Mouse (Mus musculus) mature B cell (primary cell): Measurements from ENCODE around the gene Dock8.

ENCODE experiments used
- in situ Hi-C: fragments of 300-500 bp; cut with MboI; formaldehyde crosslinking; loops from 2 replicates; pipeline ENCODE4 v1.14.3; 2019

The Dock8 gene

DNA sequence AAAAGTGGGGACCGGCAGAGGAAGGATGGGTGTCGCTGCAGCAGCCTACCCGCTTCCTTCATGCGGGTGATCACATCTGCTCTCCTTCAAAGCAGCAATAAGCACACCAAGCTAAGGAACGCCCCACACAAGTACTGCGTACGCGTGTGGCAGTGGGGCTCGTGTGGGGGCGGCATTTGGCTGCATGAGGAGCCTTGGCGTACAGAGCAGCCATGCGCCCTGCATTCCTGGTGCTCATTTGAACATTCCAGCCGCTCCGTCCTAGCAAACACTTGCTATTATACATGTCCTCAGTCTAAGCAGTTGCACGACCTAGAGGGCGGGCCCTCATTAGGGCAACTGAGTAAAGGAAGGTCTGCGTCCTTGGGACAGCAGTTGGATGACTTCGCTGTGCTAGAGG is 188.3 kb downstream of the Dock8 start:
- in situ Hi-C loops, result no loop called here

DNA sequence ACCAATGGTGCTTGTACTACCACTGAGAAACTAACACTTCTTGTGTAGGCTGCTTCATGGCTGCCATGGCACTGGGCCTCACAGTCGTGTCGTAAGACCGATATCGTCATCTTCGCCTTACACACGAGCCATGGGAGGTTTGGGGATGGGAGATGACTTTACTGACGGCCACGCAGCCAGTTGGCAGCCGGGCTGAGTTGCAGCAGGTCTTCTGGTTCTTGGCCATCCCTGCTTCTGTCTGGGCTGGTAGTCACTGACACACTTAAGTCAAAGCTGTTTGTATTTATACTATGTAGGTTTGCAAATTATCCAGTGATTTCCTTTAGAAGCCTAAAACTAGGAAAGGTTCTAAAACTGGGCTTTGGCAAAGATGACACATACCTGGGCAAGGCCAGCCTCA is 194.4 kb downstream of the Dock8 start:
- in situ Hi-C loops, result no loop called here

DNA sequence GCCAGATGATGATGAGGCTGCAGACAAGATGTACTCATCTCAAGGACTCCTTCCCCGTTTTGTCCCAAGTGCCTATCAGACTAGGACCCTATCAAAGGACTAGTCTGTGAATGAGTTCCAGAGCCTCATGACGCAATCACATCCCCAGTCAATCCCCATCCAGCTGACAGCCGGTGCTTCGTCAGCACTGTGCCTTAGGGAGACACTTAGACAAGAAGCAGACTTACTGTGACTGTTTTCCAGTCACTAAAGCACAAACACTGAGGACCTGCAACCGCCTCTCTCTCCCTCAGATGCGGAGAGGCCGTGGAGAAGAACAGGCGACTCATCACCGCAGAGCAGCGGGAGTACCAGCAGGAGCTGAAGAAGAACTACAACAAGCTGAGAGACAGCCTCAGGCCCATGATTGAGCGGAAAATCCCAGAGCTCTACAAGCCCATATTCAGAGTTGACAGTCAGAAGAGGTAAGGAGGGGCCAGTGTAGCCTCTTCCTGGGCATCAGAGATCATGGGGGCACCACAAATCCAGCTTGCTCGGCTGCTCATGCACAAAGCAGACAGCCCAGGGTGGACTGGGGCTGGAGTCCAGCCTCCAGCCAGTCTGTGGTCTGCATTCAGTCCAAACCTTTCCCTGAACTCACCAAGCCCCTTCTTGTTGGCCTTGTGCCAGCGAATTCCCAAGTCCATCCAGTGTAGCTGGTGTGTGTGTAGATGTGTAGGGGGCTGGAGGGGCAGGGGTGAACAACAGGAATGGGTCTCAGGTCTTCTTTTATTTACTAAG is 200.9 kb downstream of the Dock8 start:
- in situ Hi-C loops, result no loop called here

DNA sequence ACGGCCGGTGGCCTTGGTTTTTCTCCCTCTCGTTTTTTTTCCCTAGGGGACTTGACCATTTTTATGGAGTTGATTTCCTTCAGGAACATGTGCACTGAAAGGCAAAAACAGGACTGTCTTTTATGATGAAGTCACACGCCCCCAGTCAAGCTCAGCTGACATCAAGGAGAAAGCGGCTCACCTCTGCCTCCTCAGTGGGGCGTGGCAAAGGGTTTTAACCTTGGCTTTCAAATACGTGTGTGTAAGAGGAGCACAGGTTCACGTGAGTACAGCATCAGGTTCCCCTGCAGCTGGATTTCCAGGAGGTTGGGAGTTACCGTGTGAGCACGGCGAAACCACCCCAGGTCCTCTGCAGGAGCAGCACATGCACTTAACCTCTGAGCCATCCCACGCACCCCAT is 203.7 kb downstream of the Dock8 start:
- in situ Hi-C loops, result no loop called here

DNA sequence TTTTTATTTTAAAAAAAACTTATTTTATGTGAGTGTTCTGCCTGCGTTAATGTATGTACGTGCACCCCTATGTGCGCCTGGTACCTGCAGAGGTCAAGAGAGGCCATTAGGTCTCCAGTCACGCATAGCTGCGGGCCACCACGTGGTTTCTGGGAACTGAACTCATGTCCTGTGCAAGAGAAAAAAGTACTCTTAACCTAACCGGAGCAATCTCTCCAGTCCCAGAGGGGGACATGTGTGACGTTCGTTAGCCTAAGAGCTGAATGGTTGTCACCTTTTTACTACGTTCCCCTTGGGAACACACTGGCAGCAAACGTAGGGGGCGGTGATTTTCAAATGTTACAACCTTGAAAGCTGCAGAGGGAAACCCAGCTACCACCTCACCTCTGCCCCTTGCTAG is 207.6 kb downstream of the Dock8 start:
- in situ Hi-C loops, result no loop called here

DNA sequence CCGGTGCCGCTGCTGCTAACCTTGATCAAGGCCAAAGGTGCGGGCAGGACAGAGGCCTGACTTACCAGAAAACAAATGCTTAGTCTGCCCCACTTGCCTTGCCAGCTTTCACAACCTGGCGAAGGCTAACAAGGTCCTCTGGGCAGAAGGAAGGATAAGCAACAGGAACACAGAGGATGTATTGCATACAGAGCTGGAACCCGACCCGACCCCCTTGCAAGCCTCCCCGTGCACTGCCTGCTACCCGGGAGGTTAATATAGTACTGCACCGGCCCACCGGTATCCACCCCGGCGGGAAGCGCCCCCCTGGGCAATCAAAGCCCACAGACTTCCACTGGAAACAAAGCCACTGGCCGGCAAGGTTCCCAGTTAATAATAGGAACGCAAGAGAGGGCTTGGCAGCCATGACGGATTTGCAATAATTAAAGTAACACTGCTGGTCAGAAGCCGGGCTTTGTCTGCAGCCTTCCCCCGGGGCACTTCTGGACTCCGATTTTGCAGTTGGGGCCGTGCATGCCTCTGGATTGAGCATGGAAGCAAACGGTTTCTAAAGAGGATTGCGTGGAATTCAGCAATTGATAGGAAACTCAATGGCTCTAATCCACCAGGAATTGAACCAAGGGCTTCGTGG is 208.5 kb downstream of the Dock8 start:
- in situ Hi-C loops, result no loop called here

DNA sequence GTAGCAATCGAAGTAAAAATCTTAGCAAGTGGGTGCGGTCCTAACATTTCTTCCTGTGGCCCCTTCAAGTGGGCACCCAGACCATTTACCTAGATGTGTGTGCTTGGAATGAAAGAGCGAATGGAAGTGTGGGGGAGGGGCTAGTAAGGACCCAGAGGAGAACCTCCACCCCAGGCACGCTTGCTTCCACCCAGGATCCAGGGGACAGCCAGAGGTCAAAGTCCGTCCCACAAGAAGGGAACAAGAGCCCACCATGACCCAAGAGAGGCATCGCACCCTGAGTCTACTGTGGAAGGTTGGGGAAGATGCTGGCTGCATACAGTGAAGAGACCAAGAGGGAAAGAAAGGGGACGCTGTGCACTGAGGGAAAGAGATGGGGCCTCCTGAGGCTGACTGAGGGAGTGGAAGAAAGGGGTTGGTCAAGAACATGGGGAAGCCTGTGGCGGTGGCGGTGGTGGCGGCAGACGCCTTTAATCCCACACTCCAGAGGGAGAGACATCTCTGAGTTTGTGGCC is 209.3 kb downstream of the Dock8 start:
- in situ Hi-C loops, result no loop called here

DNA sequence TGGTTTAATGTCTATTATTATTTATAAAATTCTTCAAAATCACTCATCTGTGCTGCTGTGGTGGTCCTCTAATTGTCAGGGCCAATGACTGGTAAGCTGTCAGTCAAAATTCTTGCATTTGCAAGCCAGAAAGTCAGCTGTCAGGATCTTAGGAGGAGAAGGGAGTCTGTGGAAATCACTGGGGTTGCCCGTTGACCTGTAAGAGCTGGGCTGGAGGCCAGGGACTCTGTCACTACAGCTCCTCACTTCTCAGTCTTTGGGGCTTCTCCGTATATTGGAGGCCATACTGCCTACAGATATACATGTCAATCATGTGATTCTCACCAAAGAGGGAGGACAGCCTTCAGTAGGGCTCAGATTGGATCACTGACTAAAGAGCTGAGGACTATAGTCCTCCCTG is 221.3 kb downstream of the Dock8 start:
- in situ Hi-C loops, result no loop called here

DNA sequence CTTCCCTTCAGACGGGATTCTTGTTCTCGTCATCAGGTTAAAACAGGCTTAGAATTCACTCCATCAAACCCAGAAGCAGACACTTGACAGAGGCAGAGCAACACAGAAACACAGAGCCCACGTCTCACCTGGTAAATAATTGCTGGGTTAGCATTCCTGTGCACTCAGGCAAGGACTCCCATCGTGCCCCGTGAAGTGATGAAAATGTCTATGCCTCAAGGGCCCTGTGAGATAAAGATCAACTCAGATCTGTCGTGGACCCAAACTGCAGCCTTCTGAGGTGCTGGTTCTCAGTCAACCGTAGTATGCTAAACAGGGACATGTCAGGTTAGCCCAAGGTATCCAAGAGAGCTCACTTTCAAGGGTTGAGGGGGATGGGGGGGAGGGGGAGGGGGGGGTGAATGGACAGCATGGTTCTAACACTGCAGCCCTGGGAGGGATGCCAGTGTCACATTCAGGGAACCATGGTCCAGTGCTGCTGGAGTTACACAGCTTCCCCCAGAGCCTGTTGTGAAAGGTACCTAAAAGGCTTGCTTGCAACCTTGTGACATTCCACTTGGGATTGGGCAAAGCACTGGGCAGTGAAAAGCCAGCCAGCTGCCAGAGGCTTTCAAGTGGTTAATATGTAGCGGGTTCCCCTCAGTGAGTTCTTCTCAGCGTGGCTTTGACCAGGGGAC is 222.8 kb downstream of the Dock8 start:
- in situ Hi-C loops, result no loop called here

DNA sequence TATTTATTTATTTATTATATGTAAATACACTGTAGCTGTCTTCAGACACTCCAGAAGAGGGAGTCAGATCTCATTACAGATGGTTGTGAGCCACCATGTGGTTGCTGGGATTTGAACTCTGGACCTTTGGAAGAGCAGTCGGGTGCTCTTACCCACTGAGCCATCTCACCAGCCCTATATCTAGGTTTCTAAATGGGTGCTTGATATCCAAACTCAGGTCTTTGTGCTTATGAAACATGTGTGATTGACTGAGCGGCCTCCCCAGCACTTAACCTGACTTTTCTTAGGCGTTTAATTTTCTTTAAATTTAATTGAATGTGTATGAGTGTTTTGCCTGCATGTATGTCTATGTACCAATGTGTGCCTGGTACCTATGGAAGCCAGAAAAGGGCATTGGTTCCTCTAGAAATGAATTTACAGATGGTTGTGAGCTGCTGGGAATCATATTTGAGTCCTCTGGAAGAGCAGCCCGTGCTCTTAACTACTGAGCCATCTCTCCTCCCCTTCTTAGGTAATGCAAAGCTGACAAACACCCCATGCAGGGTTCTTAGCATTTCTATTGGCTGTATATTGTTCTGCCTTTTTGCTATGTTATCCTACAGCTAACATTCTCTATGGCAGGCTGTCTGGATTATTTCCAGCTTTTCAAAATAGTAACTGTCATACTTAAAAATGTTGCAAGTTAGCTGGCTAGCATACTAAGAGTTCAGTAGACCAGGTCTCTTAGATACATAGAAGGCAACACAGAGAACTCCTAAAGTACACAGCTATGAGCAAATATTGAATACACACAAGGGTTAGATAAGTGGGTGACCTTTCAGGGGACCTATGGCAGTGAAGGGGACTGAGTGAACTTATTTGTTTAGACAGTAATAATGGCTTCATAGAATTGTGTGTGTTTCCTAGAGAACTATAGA is 231.0 kb downstream of the Dock8 start:
- in situ Hi-C loops, result no loop called here

DNA sequence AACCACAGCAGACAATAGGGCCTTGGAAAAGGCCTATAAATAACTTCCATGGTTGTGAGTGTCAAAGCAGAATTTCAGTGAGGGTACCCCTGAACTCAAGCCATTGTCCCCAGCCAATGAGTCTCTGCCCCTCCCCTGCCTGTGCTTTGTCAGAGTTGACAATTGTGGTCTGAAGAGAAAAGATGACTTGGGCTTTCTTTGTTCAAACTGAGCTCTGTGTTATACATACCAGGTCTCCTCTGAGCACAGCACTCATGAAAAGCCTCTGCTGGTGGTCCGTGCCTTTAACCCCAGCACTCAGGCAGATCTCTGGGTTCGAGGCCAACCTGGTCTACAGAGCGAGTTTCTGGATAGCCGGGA is 231.6 kb downstream of the Dock8 start:
- in situ Hi-C loops, result no loop called here

DNA sequence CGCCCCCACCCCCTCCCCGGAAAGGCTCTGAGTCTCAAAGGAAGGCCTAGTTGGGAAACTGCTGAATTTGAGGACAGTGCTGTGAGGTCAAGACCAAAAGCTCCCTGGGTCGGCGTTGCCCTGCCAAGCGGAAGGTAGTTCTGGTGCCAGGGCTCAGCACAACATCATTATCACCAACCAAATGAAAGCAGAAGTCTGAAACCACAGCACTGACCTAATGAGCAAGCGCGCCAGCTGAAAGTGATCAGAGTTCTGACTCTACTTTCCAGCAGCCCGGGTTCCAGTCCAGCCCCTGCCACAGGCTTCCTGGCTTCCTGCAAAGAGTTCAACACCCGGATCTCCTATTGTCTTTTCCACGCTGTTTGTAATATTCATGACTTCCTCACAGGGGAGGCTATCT is 232.7 kb downstream of the Dock8 start:
- in situ Hi-C loops, result no loop called here

DNA sequence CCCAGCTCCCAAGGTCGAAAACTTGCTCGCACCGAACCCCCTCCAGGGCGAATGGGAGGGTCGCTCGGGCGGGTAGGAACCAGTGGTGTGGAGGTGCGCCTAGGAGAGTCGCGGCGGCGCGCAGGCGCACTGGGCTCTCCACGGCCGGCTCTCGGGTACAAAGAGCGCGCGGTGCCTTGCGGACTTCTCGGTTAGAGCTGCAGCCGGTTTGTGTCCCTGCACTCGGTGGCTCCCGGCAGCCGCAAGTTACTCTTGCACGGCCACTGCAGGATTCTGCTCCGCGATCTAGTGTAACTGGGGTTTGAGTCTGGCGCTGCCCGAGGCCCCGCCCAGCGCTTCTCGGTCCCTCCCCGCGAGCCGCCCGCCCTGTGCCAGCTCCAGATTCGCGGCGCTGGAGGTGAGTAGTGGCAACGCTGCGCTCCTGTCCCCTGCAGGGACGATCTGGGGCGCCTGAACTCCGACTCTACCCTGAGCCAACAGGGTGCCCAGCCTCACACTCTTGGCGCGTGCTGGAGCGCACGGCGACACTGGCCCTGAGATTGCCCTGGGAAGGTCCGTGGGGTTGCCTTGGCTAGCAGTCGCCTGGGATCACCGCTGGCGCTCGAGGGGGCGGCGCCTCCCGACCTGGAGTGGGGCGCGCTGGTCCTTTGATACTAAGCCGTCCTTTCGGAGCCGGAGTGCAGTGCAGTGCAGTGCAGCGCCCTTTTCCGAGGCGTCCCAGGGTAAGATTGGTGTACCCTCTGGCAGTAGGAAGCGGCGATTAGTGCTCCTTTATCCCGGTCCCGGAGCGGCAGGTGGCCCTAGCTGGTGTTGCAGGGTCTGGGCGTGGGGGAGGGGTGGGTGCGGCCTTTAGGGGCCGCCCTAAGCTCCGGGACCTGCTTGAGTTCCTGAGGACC is 237.5 kb downstream of the Dock8 start, which contains the start of gene Kank1:
Kank1 (plus strand) TSS at position 380 of the 896 bp plus-strand sequence.
- in situ Hi-C loops, result no loop called here

DNA sequence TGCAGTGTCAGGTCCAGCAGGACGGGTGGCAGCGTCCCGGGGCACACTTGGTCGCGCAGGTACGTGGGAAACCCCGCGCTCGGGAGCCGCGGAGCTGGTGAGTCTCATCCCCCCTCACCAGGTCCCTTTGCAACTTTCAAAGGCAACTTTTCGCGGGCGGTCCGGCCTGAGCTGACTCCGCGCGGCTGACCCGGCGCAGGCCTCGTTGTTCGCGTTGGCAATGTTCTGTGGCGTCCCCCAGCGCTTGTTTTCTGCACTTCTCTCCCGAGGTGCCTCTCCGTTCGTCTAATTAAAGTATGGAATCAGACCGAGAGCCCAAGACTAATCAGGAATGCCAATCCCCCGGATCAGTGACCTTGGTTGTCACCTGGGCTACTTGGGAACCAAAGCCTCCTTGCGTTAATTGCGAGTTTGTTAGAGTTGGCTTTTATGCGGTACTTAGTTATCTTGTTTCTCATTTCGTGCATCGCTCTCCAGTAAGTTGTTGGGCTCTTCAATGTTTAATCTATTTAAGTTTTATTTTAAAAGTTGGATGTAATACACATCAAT is 238.2 kb downstream of the Dock8 start:
- in situ Hi-C loops, result no loop called here

DNA sequence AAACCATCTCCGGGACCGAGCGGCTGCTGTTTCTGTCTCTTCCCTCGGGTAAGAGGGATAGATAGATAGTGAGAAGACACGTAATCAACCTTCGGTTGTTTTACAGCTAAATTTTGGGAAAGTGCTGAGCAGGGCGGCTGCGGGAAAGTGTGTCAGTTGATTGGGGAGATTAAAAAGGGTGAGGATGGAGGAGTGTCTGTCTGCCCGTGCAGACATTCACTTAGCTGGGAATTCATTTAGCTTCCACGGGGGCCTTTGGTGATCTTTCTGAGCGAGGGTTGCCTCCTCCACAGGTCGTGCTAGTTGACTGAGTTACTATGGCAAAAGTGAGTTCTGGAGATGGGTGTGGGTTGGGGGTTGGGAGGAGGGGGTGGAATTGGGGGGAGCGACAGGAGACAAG is 238.8 kb downstream of the Dock8 start:
- in situ Hi-C loops, result no loop called here

DNA sequence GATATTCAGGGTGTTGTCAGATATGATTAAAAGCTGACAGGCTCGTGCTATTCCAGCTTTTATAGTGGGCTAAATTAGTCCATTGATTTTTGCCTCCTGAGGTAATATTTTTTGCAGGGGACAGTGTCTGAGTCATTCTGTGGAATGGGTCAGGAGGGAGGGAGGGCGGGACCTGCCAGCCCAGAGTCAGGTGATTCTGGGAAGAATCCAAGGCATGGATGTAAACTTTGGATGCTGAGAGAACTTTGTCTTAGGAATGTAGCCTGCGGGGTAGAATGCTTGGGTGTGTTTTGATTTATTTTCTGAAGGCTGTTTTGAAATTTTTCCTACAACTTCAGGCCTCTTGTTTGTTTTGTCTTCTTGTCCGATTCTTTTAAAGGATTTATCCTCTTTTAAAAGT is 244.2 kb downstream of the Dock8 start:
- in situ Hi-C loops, result no loop called here

DNA sequence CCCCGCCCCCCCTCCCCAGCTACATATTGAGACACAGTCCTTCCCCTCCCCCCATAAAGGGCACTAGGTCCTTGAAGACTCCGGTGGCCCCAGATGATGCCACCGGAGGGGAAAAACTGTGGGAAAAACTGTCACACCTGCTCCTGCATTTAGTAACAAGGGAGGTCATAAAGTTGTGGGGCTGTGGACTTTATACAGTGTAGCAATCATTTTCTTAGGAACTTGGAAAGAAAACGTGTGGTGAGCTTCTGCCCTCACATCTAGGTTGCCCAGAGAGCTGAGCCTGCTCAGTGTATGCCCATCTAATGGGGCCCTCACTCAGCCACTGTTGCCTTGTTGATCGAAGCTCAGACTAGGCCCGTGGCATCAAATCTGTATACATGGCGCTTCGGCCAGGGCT is 246.7 kb downstream of the Dock8 start:
- in situ Hi-C loops, result no loop called here

DNA sequence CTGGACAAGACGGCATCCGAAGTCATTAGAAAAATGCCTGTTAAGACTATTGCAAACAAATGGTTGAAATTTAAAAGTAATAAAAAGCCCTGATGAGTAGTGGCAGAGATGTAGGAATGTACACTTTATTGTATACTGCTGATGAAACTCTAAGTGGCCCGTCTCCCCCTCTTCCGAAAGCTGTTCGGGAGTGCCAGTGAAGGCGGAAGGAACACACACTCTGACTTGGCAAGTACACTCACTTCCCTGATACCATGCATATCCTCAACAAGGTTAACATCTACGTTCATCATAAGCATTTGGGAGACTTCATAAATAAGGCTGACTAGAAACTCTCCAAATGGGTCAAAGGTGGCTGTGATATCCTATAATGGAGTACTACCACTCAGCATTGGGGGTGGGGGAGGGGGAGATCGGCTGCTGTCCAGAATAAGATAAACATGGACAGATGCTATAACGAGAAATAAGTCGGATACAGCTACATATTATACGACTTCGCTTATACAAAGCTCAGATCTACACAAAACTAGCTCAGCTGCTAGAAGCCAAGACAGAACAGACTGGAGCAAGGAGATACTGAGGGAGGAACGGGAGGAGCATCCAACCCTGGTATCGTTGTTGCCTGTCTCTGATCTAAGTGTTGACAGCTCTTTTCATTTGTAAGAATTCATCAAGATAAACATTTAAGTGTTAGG is 248.7 kb downstream of the Dock8 start:
- in situ Hi-C loops, result no loop called here

DNA sequence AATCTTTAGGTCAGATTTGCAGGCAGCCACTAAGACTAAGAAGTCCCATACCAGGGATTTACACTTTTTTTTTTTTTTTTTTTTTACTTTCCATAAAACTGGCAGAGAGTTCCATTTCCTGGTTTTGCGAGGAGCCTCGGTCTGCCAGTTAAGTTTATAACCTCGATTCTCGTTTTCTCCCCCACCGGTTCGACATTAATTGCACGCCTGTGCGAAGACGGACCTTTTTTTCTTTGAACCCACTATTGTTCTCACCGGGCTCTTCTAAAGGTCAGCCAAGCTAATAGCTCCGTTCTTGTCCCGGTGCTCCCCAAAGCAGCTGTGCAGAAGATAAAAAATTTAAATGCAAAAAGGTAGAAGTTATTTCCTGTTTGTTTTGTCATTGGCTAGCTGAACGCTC is 249.9 kb downstream of the Dock8 start:
- in situ Hi-C loops, result no loop called here

DNA sequence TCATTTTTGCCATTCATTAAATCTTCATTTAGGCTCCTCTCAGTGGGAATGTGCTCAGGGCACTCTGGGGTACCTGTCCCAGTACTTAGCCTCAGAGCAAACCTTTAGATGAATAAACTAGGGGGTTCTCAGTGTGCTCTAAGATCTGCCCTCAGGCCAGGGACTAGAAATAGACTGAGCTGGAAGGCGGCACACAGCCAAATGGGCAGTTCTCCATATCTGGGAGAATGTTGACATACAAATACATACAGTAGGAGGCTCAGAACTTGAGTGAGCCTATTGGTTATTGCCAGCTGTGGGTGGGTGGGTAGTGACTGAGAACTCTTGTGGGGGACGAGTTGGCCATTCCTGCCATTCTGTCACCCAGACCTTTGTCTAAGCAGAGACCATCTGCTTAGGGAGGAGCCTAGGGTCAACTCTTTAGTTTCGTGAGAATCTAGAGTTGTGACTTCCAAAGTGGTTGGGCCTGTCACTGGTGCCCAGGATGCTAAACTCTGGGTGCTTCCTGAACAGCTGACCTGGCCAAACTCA is 252.3 kb downstream of the Dock8 start:
- in situ Hi-C loops, result no loop called here
